9 mouse cellular contexts compared by ENCODE assay signal in the genomic region with DNA sequence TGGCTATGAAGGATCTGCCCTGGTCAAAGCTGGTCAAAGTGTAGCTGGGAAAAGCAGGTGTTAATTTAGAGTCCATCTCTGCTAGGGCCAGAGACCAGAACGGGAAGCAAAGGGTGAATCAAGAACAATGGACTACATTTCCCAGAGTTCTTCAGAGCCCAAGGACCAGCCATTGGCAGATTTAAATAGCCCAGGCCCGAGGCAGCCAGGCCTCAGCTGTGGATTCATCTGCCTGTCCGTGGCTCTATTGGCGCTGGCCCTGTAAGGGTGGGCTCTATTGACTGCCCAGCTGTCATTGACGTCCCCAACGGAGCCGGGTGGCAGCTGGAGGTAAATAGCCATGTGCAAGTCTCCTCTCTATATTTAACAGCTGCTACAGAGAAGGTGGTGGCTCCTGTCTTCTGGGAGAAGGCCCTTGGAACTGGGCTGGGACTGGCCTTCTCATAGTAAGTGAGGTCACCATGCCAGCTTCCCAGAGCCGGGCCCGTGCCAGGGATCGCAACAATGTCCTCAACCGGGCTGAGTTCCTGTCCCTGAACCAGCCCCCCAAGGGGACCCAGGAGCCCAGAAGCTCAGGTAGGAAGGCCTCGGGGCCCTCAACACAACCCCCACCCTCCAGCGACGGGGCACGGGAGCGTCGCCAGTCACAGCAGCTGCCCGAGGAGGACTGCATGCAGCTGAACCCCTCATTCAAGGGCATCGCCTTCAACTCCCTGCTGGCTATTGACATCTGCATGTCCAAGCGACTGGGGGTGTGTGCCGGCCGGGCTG. TPM values are rescaled to one million over a fixed set of nuclear protein-coding genes. Genes with fewer than 3 reads are reported as not detected.
A peak's percentile ranks its signal among the peaks of the same experiment; 100 is the strongest.
DNase-seq lines count a peak whose midpoint lies in the region; ATAC-seq and TF ChIP-seq lines count a peak whose summit lies in the region.
"Had no signal": no experiment of that assay in that cellular context is flagged by ENCODE, and none has a peak within 500 bp of the region (broad histone marks: within the 10 kb centered on the region; RNA-seq: fewer than 3 reads in every experiment).

Plpp7 (plus strand) TSS at position 178 of the 771 bp plus-strand sequence.

- intact Hi-C loops in heart, postnatal 14 days (cut with DNase I): no loop called here

- peaks cover 2 to 5% of the 10 kb centered on the region in 2 experiments; a peak in 1 of 4 replicates for H3K4me1 ChIP-seq in ES-E14 (ENCODE audit: control insufficient read depth in 2 of 2, insufficient read depth in 2 of 2, low read length in 2 of 2, poor library complexity in 1 of 2)
- H3K4me1 ChIP-seq in forebrain, postnatal 0 days (ENCODE audit: insufficient read depth): peaks cover 15% of the 10 kb centered on the region
- peaks cover 14 to 21% of the 10 kb centered on the region in 2 experiments for H3K4me1 ChIP-seq in liver, embryonic 14.5 days (replicated peaks; ENCODE audit: control insufficient read depth in 2 of 2, insufficient read depth in 2 of 2, low read length in 1 of 2)

- no peak for TF ChIP-seq CTCF in forebrain, postnatal 0 days (IDR thresholded peaks at IDR 0.05; ENCODE audit: low read depth)
- TF ChIP-seq CTCF in liver, embryonic 14.5 days (IDR thresholded peaks at IDR 0.05; ENCODE audit: low read depth): no peak

- no peak within 1 kb of the TSS for H3K27ac ChIP-seq in ES-E14 (ENCODE audit: insufficient read depth, low read depth, low read length, poor library complexity, severe bottlenecking)
- H3K27ac ChIP-seq in forebrain, postnatal 0 days (ENCODE audit: low read depth, low read length): peak within 1 kb of the TSS; percentile 72
- H3K27ac ChIP-seq in liver, embryonic 14.5 days: no peak within 1 kb of the TSS; the same call in 1 of the 2 replicates

- peak within 1 kb of the TSS; percentile 40 to 65 for H3K4me3 ChIP-seq in ES-E14 (ENCODE audit: insufficient read depth in 1 of 2, low read depth in 1 of 2, low read length in 2 of 2, poor library complexity in 1 of 2, severe bottlenecking in 1 of 2)
- H3K4me3 ChIP-seq in forebrain, postnatal 0 days (ENCODE audit: low read depth, low read length): peak within 1 kb of the TSS; percentile 50
- H3K4me3 ChIP-seq in liver, embryonic 14.5 days (ENCODE audit: insufficient read depth in 1 of 2, low read depth in 2 of 2, low read length in 2 of 2): peak within 1 kb of the TSS; percentile 27 to 33

- ATAC-seq in forebrain, postnatal 0 days: peak; percentile 95
- peak; percentile 23; the same call in 1 of the 2 replicates for ATAC-seq in liver, embryonic 14.5 days (ENCODE audit: insufficient read depth)

- H3K9me3 ChIP-seq in ES-E14 (ENCODE audit: control insufficient read depth, insufficient read depth, low read depth, low read length): no peaks in the 10 kb centered on the region
- H3K9me3 ChIP-seq in forebrain, postnatal 0 days (ENCODE audit: low read length): no peaks in the 10 kb centered on the region
- H3K9me3 ChIP-seq in liver, embryonic 14.5 days (ENCODE audit: control insufficient read depth, low read length): no peaks in the 10 kb centered on the region

- no peak for TF ChIP-seq EP300 in liver, embryonic 14.5 days (IDR thresholded peaks at IDR 0.05; ENCODE audit: low read depth)

- peak within 1 kb of the TSS; percentile 23; the same call in 1 of the 2 replicates for H3K9ac ChIP-seq in ES-E14 (ENCODE audit: insufficient read depth, low read depth, low read length, poor library complexity, severe bottlenecking)
- H3K9ac ChIP-seq in forebrain, postnatal 0 days: peak within 1 kb of the TSS; percentile 64
- H3K9ac ChIP-seq in liver, embryonic 14.5 days (replicated peaks): peak within 1 kb of the TSS; percentile 25; the same call in 1 of the 2 replicates

- no peak for DNase-seq in ES-E14 (ENCODE audit: low read depth, low spot score)
- peak; percentile 81 to 83 for DNase-seq in cerebellum, adult 18-20 months
- peak; percentile 85 for DNase-seq in forebrain, postnatal 0 days
- DNase-seq in heart, postnatal 14 days: peak; percentile 75 to 78
- DNase-seq in layer of hippocampus, adult 11-12 months (ENCODE audit: low spot score): peak; percentile 85
- no peak for DNase-seq in liver, embryonic 14.5 days (ENCODE audit: low read depth in 3 of 3, low spot score in 3 of 3)
- DNase-seq in neural tube, embryonic 10.5 days (ENCODE audit: extremely low spot score, low spot score): peak; percentile 63
- DNase-seq in urinary bladder, adult 2 months (ENCODE audit: low spot score): peak; percentile 37

- 39% methylated on average over 22 of the region's 22 CpGs for WGBS in forebrain, postnatal 0 days
- 56% methylated on average over 22 of the region's 22 CpGs for WGBS in liver, embryonic 14.5 days (ENCODE audit: insufficient replicate concordance)

- no peaks in the 10 kb centered on the region for H3K36me3 ChIP-seq in ES-E14 (ENCODE audit: control insufficient read depth, insufficient read depth, low read length, poor library complexity, severe bottlenecking)
- H3K36me3 ChIP-seq in forebrain, postnatal 0 days (ENCODE audit: insufficient read depth): peaks cover 10% of the 10 kb centered on the region; the same call in 1 of the 2 replicates
- no peaks in the 10 kb centered on the region for H3K36me3 ChIP-seq in liver, embryonic 14.5 days (replicated peaks; ENCODE audit: control insufficient read depth, insufficient read depth, low read depth)
- H3K36me3 ChIP-seq: G1E had no signal

- peak within 1 kb of the TSS; percentile 77 for H3K4me2 ChIP-seq in forebrain, postnatal 0 days (ENCODE audit: low read depth)
- peak within 1 kb of the TSS; percentile 41 for H3K4me2 ChIP-seq in liver, embryonic 14.5 days (ENCODE audit: low read depth)

- in situ Hi-C loops in ES-E14 (cut with MboI; ENCODE audit: low sequenced_read_pairs in 2 of 2, unreplicated experiment in 2 of 2): no loop called here

- no peaks in the 10 kb centered on the region for H3K27me3 ChIP-seq in forebrain, postnatal 0 days (ENCODE audit: insufficient read depth, low read length)
- H3K27me3 ChIP-seq in liver, embryonic 14.5 days (ENCODE audit: control insufficient read depth, insufficient read depth, low read length): no peaks in the 10 kb centered on the region

TF ChIP-seq in ES-E14, 5 proteins besides CTCF, POLR2A, EP300 and RAD21:
- TF ChIP-seq HCFC1 (IDR thresholded peaks at IDR 0.05; ENCODE audit: borderline replicate concordance, insufficient read depth, low read length) (peak; percentile 90), ZNF384 (IDR thresholded peaks at IDR 0.05; ENCODE audit: low read depth, low read length) (no peak)

RNA-seq across cellular contexts. Expression of gene Plpp7, which starts in this region (rescaled TPM):
- total RNA-seq in ES-E14 (2012; rRNA removed): 1.4 and 4.3 TPM in 2 replicates
- 21.5 and 28.6 TPM in 2 replicates for total RNA-seq in forebrain, postnatal 0 days (2014; rRNA removed)
- polyA plus RNA-seq in forebrain, postnatal 0 days (2015; fragmentation: Nextera tagmentation; extraction: Ambion mirVana): 23.4 and 24.0 TPM in 2 replicates
- total RNA-seq in heart, postnatal 14 days (2021): 10 to 100 TPM; 26.1 to 30.9 TPM
- 1.4 TPM in 2 replicates for polyA plus RNA-seq in liver, embryonic 14.5 days (2012; rRNA removed)
- polyA plus RNA-seq in liver, embryonic 14.5 days (2014; fragmentation: Nextera tagmentation; extraction: Ambion mirVana): 1.1 and 1.4 TPM in 2 replicates
- 4.9 and 5.3 TPM in 2 replicates for polyA plus RNA-seq in urinary bladder, adult 2 months (2012; rRNA removed)

Comparison
In these comparisons a context has a peak if more than half of its experiments do, and no peak if none do; other contexts are left out.
1. DNase-seq: peak in cerebellum, adult 18-20 months (2 of 2), forebrain, postnatal 0 days (single experiment), heart, postnatal 14 days (2 of 2), layer of hippocampus, adult 11-12 months (single experiment), neural tube, embryonic 10.5 days (single experiment) and urinary bladder, adult 2 months (single experiment); none in ES-E14 (single experiment) and liver, embryonic 14.5 days (0 of 3).
2. Peak in every context shown above with its lines, with median percentiles within 50 percentile points of each other: H3K4me3 ChIP-seq and H3K9ac ChIP-seq.